Mouse (Mus musculus) lung, postnatal 25 days (tissue): ENCODE measurements around the gene Sgpp1.

ENCODE experiments used
- DNase-seq: peaks from one replicate; pipeline ENCODE4 v3.0.0; 2022; ENCODE audit warnings: low spot score

The Sgpp1 gene

GRCm38 (mm10) chr12:75735246-75736200 is at the start of gene Sgpp1:
Gene Sgpp1 (minus strand): TSS chr12:75735729.
- peak; percentile 82 for DNase-seq

GRCm38 (mm10) chr12:75784271-75784751 is 48.8 kb upstream of the Sgpp1 start:
- DNase-seq, result no peak

- DNase-seq, result no peak
These were observed 46.5 kb upstream of the Sgpp1 start for GRCm38 (mm10) chr12:75781995-75782394.

GRCm38 (mm10) chr12:75781445-75781844 is 45.9 kb upstream of the Sgpp1 start:
- no peak for DNase-seq

- DNase-seq, result peak; percentile 60
These were observed 37.0 kb upstream of the Sgpp1 start for GRCm38 (mm10) chr12:75772424-75773034.

GRCm38 (mm10) chr12:75771410-75771809 is 35.9 kb upstream of the Sgpp1 start:
- no peak for DNase-seq

GRCm38 (mm10) chr12:75766885-75767317 is 31.4 kb upstream of the Sgpp1 start:
- DNase-seq, result peak; percentile 48

- DNase-seq, result no peak
These were observed 30.9 kb upstream of the Sgpp1 start for GRCm38 (mm10) chr12:75766395-75766794.

GRCm38 (mm10) chr12:75765751-75766150 is 30.2 kb upstream of the Sgpp1 start:
- peak; percentile 28 for DNase-seq

- no peak for DNase-seq
These were observed 20.9 kb upstream of the Sgpp1 start for GRCm38 (mm10) chr12:75756387-75756786.

GRCm38 (mm10) chr12:75753730-75754129 is 18.2 kb upstream of the Sgpp1 start:
- no peak for DNase-seq

GRCm38 (mm10) chr12:75752077-75752476 is 16.5 kb upstream of the Sgpp1 start:
- DNase-seq, result no peak

GRCm38 (mm10) chr12:75748574-75748973 is 13.0 kb upstream of the Sgpp1 start:
- no peak for DNase-seq

GRCm38 (mm10) chr12:75745697-75746290 is 10.3 kb upstream of the Sgpp1 start:
- no peak for DNase-seq

- DNase-seq, result no peak
These were observed 6.6 kb upstream of the Sgpp1 start for GRCm38 (mm10) chr12:75742101-75742500.

- DNase-seq, result no peak
These were observed 5.7 kb upstream of the Sgpp1 start for GRCm38 (mm10) chr12:75741273-75741672.

- no peak for DNase-seq
These were observed 4.9 kb upstream of the Sgpp1 start for GRCm38 (mm10) chr12:75740451-75740850.

- no peak for DNase-seq
These were observed 4.1 kb upstream of the Sgpp1 start for GRCm38 (mm10) chr12:75739611-75740010.

- no peak for DNase-seq
These were observed 767 bp upstream of the Sgpp1 start for GRCm38 (mm10) chr12:75736296-75736695.

GRCm38 (mm10) chr12:75734891-75735245 is 661 bp downstream of the Sgpp1 start:
- DNase-seq, result no peak

- no peak for DNase-seq
These were observed 1.4 kb downstream of the Sgpp1 start for GRCm38 (mm10) chr12:75734167-75734566.

- DNase-seq, result no peak
These were observed 2.0 kb downstream of the Sgpp1 start for GRCm38 (mm10) chr12:75733331-75734070.
